ENCODE assay signal across 9 mouse cellular contexts in genomic region chr5:125106191-125106590, GRCm38 (mm10).
DNase-seq lines count a peak whose midpoint lies in the region; ATAC-seq and TF ChIP-seq lines count a peak whose summit lies in the region.
"Had no signal": no experiment of that assay in that cellular context is flagged by ENCODE, and none has a peak within 500 bp of the region (broad histone marks: within the 10 kb centered on the region; RNA-seq: fewer than 3 reads in every experiment).

No protein-coding gene starts in this region.

- H3K9me3 ChIP-seq in MEL (replicated peaks; ENCODE audit: insufficient read depth, low read length): no peaks in the 10 kb centered on the region
- H3K9me3 ChIP-seq in forebrain, embryonic 11.5 days (ENCODE audit: control insufficient read depth, low read length): no peaks in the 10 kb centered on the region
- H3K9me3 ChIP-seq in hindbrain, embryonic 11.5 days (ENCODE audit: control insufficient read depth, low read length): no peaks in the 10 kb centered on the region
- H3K9me3 ChIP-seq: heart, embryonic 13.5 days had no signal

- TF ChIP-seq EP300 in MEL (IDR thresholded peaks at IDR 0.05; ENCODE audit: low read depth in 1 of 2, low read length in 2 of 2): no peak

- no peak overlapping the region for H3ac ChIP-seq in myocyte (ENCODE audit: control insufficient read depth, insufficient read length)

- H3K4me1 ChIP-seq in MEL (ENCODE audit: control insufficient read depth in 1 of 2, insufficient read depth in 2 of 2, low read length in 2 of 2): peaks cover 0 to 8% of the 10 kb centered on the region in 2 experiments; a peak in 1 of 4 replicates
- peaks cover 13% of the 10 kb centered on the region; the same call in 1 of the 2 replicates for H3K4me1 ChIP-seq in forebrain, embryonic 11.5 days (replicated peaks; ENCODE audit: control insufficient read depth, insufficient read depth, low read length)
- H3K4me1 ChIP-seq in hindbrain, embryonic 11.5 days (replicated peaks; ENCODE audit: control insufficient read depth, insufficient read depth, low read length): peaks cover 8% of the 10 kb centered on the region; the same call in 1 of the 2 replicates

- H3K27me3 ChIP-seq in MEL (ENCODE audit: control insufficient read depth in 1 of 2, insufficient read depth in 2 of 2, low read length in 2 of 2) (no peaks in the 10 kb centered on the region), myocyte (ENCODE audit: control insufficient read depth, insufficient read depth, insufficient read length) (no peaks in the 10 kb centered on the region)
- no peaks in the 10 kb centered on the region for H3K27me3 ChIP-seq in forebrain, embryonic 11.5 days (ENCODE audit: control insufficient read depth, insufficient read depth, low read length)
- no peaks in the 10 kb centered on the region for H3K27me3 ChIP-seq in hindbrain, embryonic 11.5 days (ENCODE audit: control insufficient read depth, insufficient read depth, low read length)
- H3K27me3 ChIP-seq: heart, embryonic 13.5 days had no signal

- H3K9ac ChIP-seq in MEL (ENCODE audit: control insufficient read depth, low read depth, low read length, poor library complexity, severe bottlenecking): no peak overlapping the region
- H3K9ac ChIP-seq in forebrain, embryonic 11.5 days (ENCODE audit: low read length): no peak overlapping the region
- H3K9ac ChIP-seq in hindbrain, embryonic 11.5 days (ENCODE audit: low read depth, low read length): no peak overlapping the region
- H3K9ac ChIP-seq: heart, embryonic 13.5 days had no signal

- no peak overlapping the region for H3K4me3 ChIP-seq in MEL (ENCODE audit: control insufficient read depth in 1 of 2, insufficient read depth in 1 of 2, low read depth in 2 of 2, low read length in 2 of 2)
- no peak overlapping the region for H3K4me3 ChIP-seq in myocyte
- H3K4me3 ChIP-seq in forebrain, embryonic 11.5 days (ENCODE audit: low read depth, low read length): no peak overlapping the region
- H3K4me3 ChIP-seq in hindbrain, embryonic 11.5 days (ENCODE audit: low read depth, low read length): no peak overlapping the region
- H3K4me3 ChIP-seq: heart, embryonic 13.5 days had no signal

- H3K36me3 ChIP-seq in MEL (ENCODE audit: control insufficient read depth in 1 of 2, insufficient read depth in 2 of 2, low read length in 2 of 2) (peaks cover 2 to 3% of the 10 kb centered on the region in 2 experiments; a peak in 2 of 4 replicates), myocyte (ENCODE audit: control insufficient read depth, insufficient read depth) (peaks cover 23% of the 10 kb centered on the region)
- peaks cover 12% of the 10 kb centered on the region for H3K36me3 ChIP-seq in forebrain, embryonic 11.5 days (ENCODE audit: control insufficient read depth, insufficient read depth, low read length)
- peaks cover 22% of the 10 kb centered on the region for H3K36me3 ChIP-seq in hindbrain, embryonic 11.5 days (ENCODE audit: control insufficient read depth, insufficient read depth, low read length)

- peak; percentile 88 for ATAC-seq in common myeloid progenitor, adult 5-6 weeks (replicated peaks; ENCODE audit: low read depth, poor library complexity, severe bottlenecking)
- no peak for ATAC-seq in forebrain, embryonic 11.5 days (replicated peaks; ENCODE audit: low FRiP score)
- no peak for ATAC-seq in hindbrain, embryonic 11.5 days (ENCODE audit: low FRiP score)

- WGBS in forebrain, embryonic 11.5 days: 89% methylated on average over 16 of the region's 16 CpGs
- 92% methylated on average over 16 of the region's 16 CpGs for WGBS in hindbrain, embryonic 11.5 days

- H3K4me2 ChIP-seq in myocyte (ENCODE audit: low read depth): peak overlapping the region; percentile 51
- no peak overlapping the region for H3K4me2 ChIP-seq in forebrain, embryonic 11.5 days (ENCODE audit: low read depth, low read length, severe bottlenecking)
- H3K4me2 ChIP-seq in hindbrain, embryonic 11.5 days (replicated peaks; ENCODE audit: low read depth, low read length): no peak overlapping the region
- H3K4me2 ChIP-seq: heart, embryonic 13.5 days had no signal

- no peak for TF ChIP-seq RAD21 in MEL (IDR thresholded peaks at IDR 0.05; ENCODE audit: low read depth, low read length)

- H3K79me2 ChIP-seq in MEL (ENCODE audit: control insufficient read depth, insufficient read depth, low read length, poor library complexity): no peaks in the 10 kb centered on the region
- H3K79me2 ChIP-seq in myocyte (ENCODE audit: control insufficient read depth, insufficient read depth): peaks cover 26% of the 10 kb centered on the region

- TF ChIP-seq POLR2A in MEL (IDR thresholded peaks at IDR 0.05; ENCODE audit: control insufficient read depth in 1 of 2, insufficient read depth in 1 of 2, low read depth in 1 of 2, low read length in 2 of 2, poor library complexity in 1 of 2) (no peak), myocyte (IDR thresholded peaks at IDR 0.05; ENCODE audit: insufficient read length, low read depth) (no peak)

- TF ChIP-seq CTCF in MEL (IDR thresholded peaks at IDR 0.05 in 2 of 3, conservative IDR thresholded peaks at IDR 0.05 in 1 of 3; ENCODE audit: control insufficient read depth in 1 of 3, insufficient read depth in 1 of 3, low read depth in 2 of 3, low read length in 3 of 3, poor library complexity in 1 of 3, severe bottlenecking in 1 of 3): no peak

- DNase-seq in kidney, adult 11 months: peak; percentile 42
- DNase-seq in kidney, adult 18-20 months: no peak
- DNase-seq in MEL (ENCODE audit: low read depth, low spot score): peak; percentile 39
- DNase-seq in kidney, postnatal 10 days: peak; percentile 55
- no peak for DNase-seq in forebrain, embryonic 11.5 days (ENCODE audit: low spot score)
- DNase-seq in hindbrain, embryonic 11.5 days (ENCODE audit: low spot score): no peak

- H3K27ac ChIP-seq in MEL (ENCODE audit: control insufficient read depth, low read depth, low read length): 0 out of 2 replicates have a peak overlapping the region, but pooled peaks have one; percentile 5
- H3K27ac ChIP-seq in forebrain, embryonic 11.5 days (ENCODE audit: low read depth, low read length): no peak overlapping the region
- no peak overlapping the region for H3K27ac ChIP-seq in hindbrain, embryonic 11.5 days (ENCODE audit: low read depth, low read length)
- H3K27ac ChIP-seq: heart, embryonic 13.5 days had no signal

TF ChIP-seq in MEL, 35 proteins besides CTCF, POLR2A, EP300 and RAD21:
- TF ChIP-seq TCF12 (IDR thresholded peaks at IDR 0.05; ENCODE audit: low read depth, low read length) (no peak), E2F4 (IDR thresholded peaks at IDR 0.05; ENCODE audit: borderline replicate concordance, low read depth, low read length) (no peak), MXI1 (IDR thresholded peaks at IDR 0.05; ENCODE audit: low read depth, low read length) (no peak), MAFK (IDR thresholded peaks at IDR 0.05; ENCODE audit: borderline replicate concordance, low read depth, low read length) (no peak), NELFE (IDR thresholded peaks at IDR 0.05; ENCODE audit: low read depth, low read length) (no peak), BHLHE40 (IDR thresholded peaks at IDR 0.05; ENCODE audit: borderline replicate concordance, low read depth, low read length) (no peak), CHD1 (IDR thresholded peaks at IDR 0.05; ENCODE audit: low read depth, low read length) (no peak), TAL1 (IDR thresholded peaks at IDR 0.05; ENCODE audit: low read length) (no peak), POLR2AphosphoS5 (IDR thresholded peaks at IDR 0.05; ENCODE audit: borderline replicate concordance, low read depth, low read length) (no peak), NRF1 (IDR thresholded peaks at IDR 0.05; ENCODE audit: insufficient read depth, low read depth, low read length, poor library complexity, severe bottlenecking) (no peak), SIN3A (IDR thresholded peaks at IDR 0.05; ENCODE audit: low read length) (no peak), USF1 (IDR thresholded peaks at IDR 0.05; ENCODE audit: low read depth, low read length) (no peak), ZMIZ1 (IDR thresholded peaks at IDR 0.05; ENCODE audit: low read depth, low read length) (no peak), RCOR1 (IDR thresholded peaks at IDR 0.05; ENCODE audit: low read depth, low read length) (no peak), JUND (IDR thresholded peaks at IDR 0.05; ENCODE audit: low read depth, low read length) (no peak), SMC3 (IDR thresholded peaks at IDR 0.05; ENCODE audit: low read depth, low read length) (no peak), KAT2A (conservative IDR thresholded peaks at IDR 0.05; ENCODE audit: low read depth, low read length) (no peak)

TF ChIP-seq in myocyte, 11 proteins besides CTCF, POLR2A, EP300 and RAD21:
- TF ChIP-seq TCF3 (IDR thresholded peaks at IDR 0.05; ENCODE audit: insufficient read length, low read depth) (no peak), TCF12 (IDR thresholded peaks at IDR 0.05; ENCODE audit: insufficient read depth, poor library complexity, severe bottlenecking) (no peak), MYOG (IDR thresholded peaks at IDR 0.05; ENCODE audit: control insufficient read depth in 1 of 3, insufficient read depth in 1 of 3, insufficient read length in 2 of 3, low read depth in 2 of 3) (peak in 1 of 3 experiments; percentile 57), MYOD1 (IDR thresholded peaks at IDR 0.05; ENCODE audit: control insufficient read depth in 1 of 3, insufficient read length in 2 of 3, low read depth in 2 of 3) (no peak)

Comparison
In these comparisons a context has a peak if more than half of its experiments do, and no peak if none do; other contexts are left out.
1. DNase-seq: peak in kidney, adult 11 months (single experiment), MEL (single experiment) and kidney, postnatal 10 days (single experiment); none in kidney, adult 18-20 months (single experiment), forebrain, embryonic 11.5 days (single experiment) and hindbrain, embryonic 11.5 days (single experiment).